Mouse (Mus musculus) MEL (cell line): ENCODE measurements around the gene Cfdp1.

ENCODE experiments used
- CHD1 ChIP-seq: IDR thresholded peaks from 2 replicates; pipeline ENCODE4 v1.6.1; 2012; ENCODE audit warnings: low read depth, mild to moderate bottlenecking, inconsistent platforms, low read length, improper control_type of control experiment
- CTCF ChIP-seq, 3 experiments: IDR thresholded peaks in 2 of 3; conservative IDR thresholded peaks in 1 of 3; 2 replicates each; pipeline ENCODE4 v1.5.1; 2011 to 2012; ENCODE audit warnings: low read length in 3 of 3, low read depth in 2 of 3, mild to moderate bottlenecking in 2 of 3, improper control_type of control experiment in 1 of 3, inconsistent platforms in 1 of 3, mixed read lengths in 1 of 3, moderate library complexity in 1 of 3; ENCODE audit not compliant: control insufficient read depth in 1 of 3, insufficient read depth in 1 of 3, poor library complexity in 1 of 3, severe bottlenecking in 1 of 3
- ELF1 ChIP-seq: IDR thresholded peaks from 2 replicates; pipeline ENCODE4 v1.6.1; 2014; ENCODE audit warnings: low read depth, mild to moderate bottlenecking, inconsistent platforms, low read length, improper control_type of control experiment, moderate library complexity
- EP300 ChIP-seq, 2 experiments: IDR thresholded peaks; 2 replicates each; pipeline ENCODE4 v1.6.1; 2011; ENCODE audit warnings: improper control_type of control experiment in 2 of 2, low read length in 2 of 2, low read depth in 1 of 2, mild to moderate bottlenecking in 1 of 2
- GATA1 ChIP-seq: IDR thresholded peaks from 2 replicates; pipeline ENCODE4 v1.6.1; 2011; ENCODE audit warnings: low read depth, low read length, improper control_type of control experiment
- HCFC1 ChIP-seq: IDR thresholded peaks from 2 replicates; pipeline ENCODE4 v1.6.1; 2012; ENCODE audit warnings: low read depth, mild to moderate bottlenecking, inconsistent platforms, low read length, improper control_type of control experiment, moderate library complexity
- KAT2A ChIP-seq: conservative IDR thresholded peaks from 2 replicates; pipeline ENCODE4 v1.6.1; 2012; ENCODE audit warnings: low read depth, low read length, improper control_type of control experiment, inconsistent platforms
- MXI1 ChIP-seq: IDR thresholded peaks from 2 replicates; pipeline ENCODE4 v1.6.1; 2011; ENCODE audit warnings: mild to moderate bottlenecking, low read depth, low read length, improper control_type of control experiment
- POLR2A ChIP-seq, 2 experiments: IDR thresholded peaks; 2 replicates each; pipeline ENCODE4 v1.6.1; 2011 to 2012; ENCODE audit warnings: low read length in 2 of 2, mild to moderate bottlenecking in 2 of 2, control low read depth in 1 of 2, improper control_type of control experiment in 1 of 2, low read depth in 1 of 2, moderate library complexity in 1 of 2; ENCODE audit not compliant: control insufficient read depth in 1 of 2, insufficient read depth in 1 of 2, poor library complexity in 1 of 2
- TAL1 ChIP-seq: IDR thresholded peaks from 2 replicates; pipeline ENCODE4 v1.6.1; 2012; ENCODE audit warnings: mild to moderate bottlenecking, inconsistent platforms, low read length, moderate library complexity, mixed read lengths
- USF1 ChIP-seq: IDR thresholded peaks from 2 replicates; pipeline ENCODE4 v1.6.1; 2014; ENCODE audit warnings: low read depth, mild to moderate bottlenecking, inconsistent platforms, low read length, improper control_type of control experiment, moderate library complexity
- ZKSCAN1 ChIP-seq: IDR thresholded peaks from 2 replicates; pipeline ENCODE4 v1.6.1; 2012; ENCODE audit warnings: low read depth, mild to moderate bottlenecking, inconsistent platforms, low read length, improper control_type of control experiment, moderate library complexity

GRCm38 (mm10) chr8:111875758-111876157 is 21.7 kb upstream of the Cfdp1 start:
- 0 out of 6 replicates have a peak, but pooled peaks of 1 of the 3 experiments have one; percentile 7 for TF ChIP-seq CTCF (IDR thresholded peaks at IDR 0.05 in 2 of 3, conservative IDR thresholded peaks at IDR 0.05 in 1 of 3; ENCODE audit: control insufficient read depth in 1 of 3, insufficient read depth in 1 of 3, low read depth in 2 of 3, low read length in 3 of 3, poor library complexity in 1 of 3, severe bottlenecking in 1 of 3)
- TF ChIP-seq USF1, result no peak
- TF ChIP-seq EP300 (IDR thresholded peaks at IDR 0.05; ENCODE audit: low read depth in 1 of 2, low read length in 2 of 2), result no peak
- no peak for TF ChIP-seq MXI1
- TF ChIP-seq TAL1, result no peak
- no peak for TF ChIP-seq KAT2A
- TF ChIP-seq POLR2A (IDR thresholded peaks at IDR 0.05; ENCODE audit: control insufficient read depth in 1 of 2, insufficient read depth in 1 of 2, low read depth in 1 of 2, low read length in 2 of 2, poor library complexity in 1 of 2), result no peak
- no peak for TF ChIP-seq ZKSCAN1
- TF ChIP-seq GATA1, result no peak
- TF ChIP-seq CHD1, result no peak
- TF ChIP-seq ELF1, result no peak
- TF ChIP-seq HCFC1, result no peak
